Mouse (Mus musculus) intestine, postnatal 0 days (tissue): ENCODE measurements around the gene Obp2b. TPM values are rescaled to one million over a fixed set of nuclear protein-coding genes. Genes with fewer than 3 reads are reported as not detected.

Source experiments
- ATAC-seq: fragments of 200-750 bp; cut with Nextera tagmentation; 2 replicates; pipeline ENCODE4 v1.8.0; 2017; ENCODE audit warnings: mild to moderate bottlenecking, moderate TSS enrichment, moderate library complexity
- H3K27ac ChIP-seq: fragments of 300-500 bp; sonication (generic); 2 replicates; pipeline ENCODE4 v1.5.1; 2014; ENCODE audit warnings: mild to moderate bottlenecking, low read depth, low read length, moderate library complexity
- H3K27me3 ChIP-seq: fragments of 300-500 bp; sonication (generic); replicated peaks from 2 replicates; pipeline ENCODE4 v1.6.1; 2014; ENCODE audit warnings: low read length, mixed read lengths; ENCODE audit not compliant: control insufficient read depth, insufficient read depth
- H3K36me3 ChIP-seq: fragments of 300-500 bp; sonication (generic); 2 replicates; pipeline ENCODE4 v1.6.1; 2014; ENCODE audit warnings: mild to moderate bottlenecking, moderate library complexity; ENCODE audit not compliant: control insufficient read depth, insufficient read depth
- H3K4me1 ChIP-seq: fragments of 300-500 bp; sonication (generic); replicated peaks from 2 replicates; pipeline ENCODE4 v1.6.1; 2014; ENCODE audit warnings: antibody characterized with exemption, low read length, mixed read lengths; ENCODE audit not compliant: control insufficient read depth, insufficient read depth
- H3K4me2 ChIP-seq: fragments of 300-500 bp; sonication (generic); replicated peaks from 2 replicates; pipeline ENCODE4 v1.6.1; 2014; ENCODE audit warnings: low read depth, mild to moderate bottlenecking, moderate library complexity
- H3K4me3 ChIP-seq: fragments of 300-500 bp; sonication (generic); 2 replicates; pipeline ENCODE4 v1.5.1; 2014; ENCODE audit warnings: low read depth, low read length
- H3K9ac ChIP-seq: fragments of 300-500 bp; sonication (generic); 2 replicates; pipeline ENCODE4 v1.6.1; 2014; ENCODE audit warnings: mild to moderate bottlenecking, low read depth, low read length
- H3K9me3 ChIP-seq: fragments of 300-500 bp; sonication (generic); 2 replicates; pipeline ENCODE4 v1.6.1; 2016; ENCODE audit warnings: mixed run types; ENCODE audit not compliant: control insufficient read depth
- CTCF ChIP-seq: sonication (generic); IDR thresholded peaks from 2 replicates; pipeline ENCODE4 v1.5.1; 2016; ENCODE audit warnings: low read depth, mild to moderate bottlenecking, control low read depth, antibody characterized with exemption, moderate library complexity
- WGBS: fragments of 180-500 bp; shearing (Covaris S2); extraction: QIAGEN DNeasy Blood & Tissue Kit; methylation state at CpG from one replicate; pipeline ENCODE4 v1.1.7; 2014; 5-methylcytosine and 5-hydroxymethylcytosine counted together
- polyA plus RNA-seq: library from polyadenylated mRNA; unstranded; fragments of >200 nt; fragmentation: Nextera tagmentation; extraction: Ambion mirVana; gene quantifications from 2 replicates; pipeline ENCODE4 v1.2.1, GENCODE M21; 2015

Obp2b gene
- polyA plus RNA-seq, 1 experiment from 2014 or later, result not detected

- H3K9me3 ChIP-seq, result no peaks in the 10 kb centered on the region
- TF ChIP-seq CTCF, result no peak
- H3K27me3 ChIP-seq, result no peaks in the 10 kb centered on the region
- H3K9ac ChIP-seq, result no peak overlapping the region
- ATAC-seq, result no peak
- H3K4me2 ChIP-seq, result no peak overlapping the region
- 62% methylated on average over 2 of the region's 2 CpGs for WGBS
- H3K27ac ChIP-seq, result no peak overlapping the region
- H3K36me3 ChIP-seq, result no peaks in the 10 kb centered on the region
- H3K4me1 ChIP-seq, result no peaks in the 10 kb centered on the region
- H3K4me3 ChIP-seq, result no peak overlapping the region
These were observed 3.4 kb upstream of the Obp2b start for GRCm38 (mm10) chr2:25733199-25733930.

GRCm38 (mm10) chr2:25741671-25742070 lies 4.9 kb downstream of the Obp2b start:
- Histone ChIP-seq H3K27me3 (no peaks in the 10 kb centered on the region), H3K9me3 (no peaks in the 10 kb centered on the region), H3K4me2 (no peak overlapping the region), H3K36me3 (no peaks in the 10 kb centered on the region), H3K4me3 (no peak overlapping the region), H3K9ac (no peak overlapping the region), H3K4me1 (no peaks in the 10 kb centered on the region), H3K27ac (no peak overlapping the region)
- 53% methylated on average over 1 of the region's 1 CpGs for WGBS
- TF ChIP-seq CTCF, result no peak
- ATAC-seq, result no peak

GRCm38 (mm10) chr2:25754201-25754600 lies 17.4 kb downstream of the Obp2b start:
- no peak for TF ChIP-seq CTCF
- Histone ChIP-seq H3K4me1 (no peaks in the 10 kb centered on the region), H3K27me3 (no peaks in the 10 kb centered on the region), H3K27ac (no peak overlapping the region), H3K4me2 (no peak overlapping the region), H3K9me3 (no peaks in the 10 kb centered on the region), H3K4me3 (no peak overlapping the region), H3K36me3 (no peaks in the 10 kb centered on the region), H3K9ac (no peak overlapping the region)
- no peak for ATAC-seq
- WGBS, result 93% methylated on average over 1 of the region's 1 CpGs

GRCm38 (mm10) chr2:25758064-25758625 lies 21.3 kb downstream of the Obp2b start:
- WGBS, result 63% methylated on average over 4 of the region's 4 CpGs
- no peak for TF ChIP-seq CTCF

GRCm38 (mm10) chr2:25765269-25765668 lies 28.5 kb downstream of the Obp2b start, which contains the start of gene Lcn3:
Lcn3 (plus strand) TSS chr2:25765569.
- no peaks in the 10 kb centered on the region for H3K4me1 ChIP-seq
- H3K9ac ChIP-seq, result no peak within 1 kb of the TSS
- no peak within 1 kb of the TSS for H3K4me3 ChIP-seq
- WGBS, result 50% methylated on average over 2 of the region's 2 CpGs
- no peaks in the 10 kb centered on the region for H3K27me3 ChIP-seq
- no peaks in the 10 kb centered on the region for H3K9me3 ChIP-seq
- no peak within 1 kb of the TSS for H3K4me2 ChIP-seq
- H3K36me3 ChIP-seq, result no peaks in the 10 kb centered on the region
- ATAC-seq, result no peak
- H3K27ac ChIP-seq, result no peak within 1 kb of the TSS
- TF ChIP-seq CTCF, result no peak

More at GRCm38 (mm10) chr2:25758064-25758625, 21.3 kb downstream of the Obp2b start:
- H3K9me3 ChIP-seq, result no peaks in the 10 kb centered on the region
- H3K4me1 ChIP-seq, result no peaks in the 10 kb centered on the region
- H3K9ac ChIP-seq, result no peak overlapping the region
- no peak overlapping the region for H3K4me3 ChIP-seq
- ATAC-seq, result no peak
- no peak overlapping the region for H3K27ac ChIP-seq
- H3K27me3 ChIP-seq, result no peaks in the 10 kb centered on the region
- H3K36me3 ChIP-seq, result no peaks in the 10 kb centered on the region
- no peak overlapping the region for H3K4me2 ChIP-seq

- Histone ChIP-seq H3K9me3 (no peaks in the 10 kb centered on the region), H3K36me3 (no peaks in the 10 kb centered on the region), H3K27me3 (no peaks in the 10 kb centered on the region), H3K4me3 (no peak overlapping the region), H3K27ac (no peak overlapping the region), H3K4me1 (no peaks in the 10 kb centered on the region), H3K9ac (no peak overlapping the region), H3K4me2 (no peak overlapping the region)
- TF ChIP-seq CTCF, result no peak
- WGBS, result 90% methylated on average over 4 of the region's 4 CpGs
- ATAC-seq, result no peak
These were observed 31.0 kb downstream of the Obp2b start for GRCm38 (mm10) chr2:25767764-25768163.
